Mouse (Mus musculus) MEL (cell line): Measurements from ENCODE around the gene Ssh1. TPM values are rescaled to one million over a fixed set of nuclear protein-coding genes. Genes with fewer than 3 reads are reported as not detected.

Experiments used
- DNase-seq: peaks from one replicate; pipeline ENCODE4 v3.0.0; 2011; ENCODE audit warnings: low read depth, low spot score
- H3K27ac ChIP-seq: 2 replicates; pipeline ENCODE4 v1.5.1; 2012; ENCODE audit warnings: low read depth, mild to moderate bottlenecking, control low read depth, low read length, moderate library complexity; ENCODE audit not compliant: control insufficient read depth
- H3K27me3 ChIP-seq, 2 experiments: fragments of 150-350 bp in 1 of 2; sonication (generic) in 1 of 2; 2 replicates each; pipeline ENCODE4 v1.6.1; 2012; ENCODE audit warnings: low read length in 2 of 2, mild to moderate bottlenecking in 2 of 2, improper control_type of control experiment in 1 of 2, moderate library complexity in 1 of 2; ENCODE audit not compliant: insufficient read depth in 2 of 2, control insufficient read depth in 1 of 2
- H3K36me3 ChIP-seq, 2 experiments: 2 replicates each; pipeline ENCODE4 v1.6.1; 2012 to 2014; ENCODE audit warnings: low read length in 2 of 2, improper control_type of control experiment in 1 of 2, inconsistent platforms in 1 of 2, mild to moderate bottlenecking in 1 of 2; ENCODE audit not compliant: insufficient read depth in 2 of 2, control insufficient read depth in 1 of 2
- H3K4me1 ChIP-seq, 2 experiments: fragments of 150-350 bp in 1 of 2; sonication (generic) in 1 of 2; 2 replicates each; pipeline ENCODE4 v1.6.1; 2012; ENCODE audit warnings: low read length in 2 of 2, improper control_type of control experiment in 1 of 2, mild to moderate bottlenecking in 1 of 2; ENCODE audit not compliant: insufficient read depth in 2 of 2, control insufficient read depth in 1 of 2
- H3K4me3 ChIP-seq, 2 experiments: fragments of 150-350 bp in 1 of 2; sonication (generic) in 1 of 2; 2 replicates each; pipeline ENCODE4 v1.5.1; 2012; ENCODE audit warnings: low read depth in 2 of 2, low read length in 2 of 2, mild to moderate bottlenecking in 2 of 2, moderate library complexity in 2 of 2, control low read depth in 1 of 2, improper control_type of control experiment in 1 of 2; ENCODE audit not compliant: control insufficient read depth in 1 of 2, insufficient read depth in 1 of 2
- H3K79me2 ChIP-seq: 2 replicates; pipeline ENCODE4 v1.6.1; 2012; ENCODE audit warnings: mild to moderate bottlenecking, low read length, moderate library complexity; ENCODE audit not compliant: control insufficient read depth, poor library complexity, insufficient read depth
- H3K9ac ChIP-seq: 2 replicates; pipeline ENCODE4 v1.6.1; 2012; ENCODE audit warnings: low read depth, mild to moderate bottlenecking, control low read depth, low read length, moderate library complexity; ENCODE audit not compliant: control insufficient read depth, poor library complexity, severe bottlenecking
- H3K9me3 ChIP-seq: fragments of 150-350 bp; sonication (generic); replicated peaks from 2 replicates; pipeline ENCODE4 v1.6.1; 2012; ENCODE audit warnings: mild to moderate bottlenecking, low read length, improper control_type of control experiment, moderate library complexity; ENCODE audit not compliant: insufficient read depth
- BHLHE40 ChIP-seq: IDR thresholded peaks from 2 replicates; pipeline ENCODE4 v1.6.1; 2012; ENCODE audit warnings: low read depth, mild to moderate bottlenecking, inconsistent platforms, low read length, improper control_type of control experiment, borderline replicate concordance
- CHD2 ChIP-seq: IDR thresholded peaks from 2 replicates; pipeline ENCODE4 v1.6.1; 2011; ENCODE audit warnings: low read length, improper control_type of control experiment
- ETS1 ChIP-seq: IDR thresholded peaks from 2 replicates; pipeline ENCODE4 v1.6.1; 2012; ENCODE audit warnings: low read depth, mild to moderate bottlenecking, inconsistent platforms, low read length, improper control_type of control experiment, moderate library complexity
- GATA1 ChIP-seq: IDR thresholded peaks from 2 replicates; pipeline ENCODE4 v1.6.1; 2011; ENCODE audit warnings: low read depth, low read length, improper control_type of control experiment
- HCFC1 ChIP-seq: IDR thresholded peaks from 2 replicates; pipeline ENCODE4 v1.6.1; 2012; ENCODE audit warnings: low read depth, mild to moderate bottlenecking, inconsistent platforms, low read length, improper control_type of control experiment, moderate library complexity
- JUND ChIP-seq: IDR thresholded peaks from 2 replicates; pipeline ENCODE4 v1.6.1; 2011; ENCODE audit warnings: low read depth, mild to moderate bottlenecking, improper control_type of control experiment, low read length
- KAT2A ChIP-seq: conservative IDR thresholded peaks from 2 replicates; pipeline ENCODE4 v1.6.1; 2012; ENCODE audit warnings: low read depth, low read length, improper control_type of control experiment, inconsistent platforms
- MAX ChIP-seq: IDR thresholded peaks from 2 replicates; pipeline ENCODE4 v1.6.1; 2011; ENCODE audit warnings: low read length, improper control_type of control experiment
- MAZ ChIP-seq: IDR thresholded peaks from 2 replicates; pipeline ENCODE4 v1.6.1; 2012; ENCODE audit warnings: low read depth, mild to moderate bottlenecking, inconsistent platforms, low read length, improper control_type of control experiment
- MXI1 ChIP-seq: IDR thresholded peaks from 2 replicates; pipeline ENCODE4 v1.6.1; 2011; ENCODE audit warnings: mild to moderate bottlenecking, low read depth, low read length, improper control_type of control experiment
- MYC ChIP-seq: IDR thresholded peaks from 2 replicates; pipeline ENCODE4 v1.6.1; 2011; ENCODE audit warnings: low read depth, mild to moderate bottlenecking, low read length, improper control_type of control experiment, moderate library complexity
- NELFE ChIP-seq: IDR thresholded peaks from 2 replicates; pipeline ENCODE4 v1.6.1; 2011; ENCODE audit warnings: low read depth, low read length, improper control_type of control experiment
- NRF1 ChIP-seq: IDR thresholded peaks from 2 replicates; pipeline ENCODE4 v1.6.1; 2014; ENCODE audit warnings: low read depth, mild to moderate bottlenecking, inconsistent platforms, low read length, improper control_type of control experiment, moderate library complexity; ENCODE audit not compliant: poor library complexity, insufficient read depth, severe bottlenecking
- POLR2A ChIP-seq, 2 experiments: IDR thresholded peaks; 2 replicates each; pipeline ENCODE4 v1.6.1; 2011 to 2012; ENCODE audit warnings: low read length in 2 of 2, mild to moderate bottlenecking in 2 of 2, control low read depth in 1 of 2, improper control_type of control experiment in 1 of 2, low read depth in 1 of 2, moderate library complexity in 1 of 2; ENCODE audit not compliant: control insufficient read depth in 1 of 2, insufficient read depth in 1 of 2, poor library complexity in 1 of 2
- POLR2AphosphoS2 ChIP-seq: IDR thresholded peaks from 2 replicates; pipeline ENCODE4 v1.6.1; 2011; ENCODE audit warnings: low read length, improper control_type of control experiment
- TAL1 ChIP-seq: IDR thresholded peaks from 2 replicates; pipeline ENCODE4 v1.6.1; 2012; ENCODE audit warnings: mild to moderate bottlenecking, inconsistent platforms, low read length, moderate library complexity, mixed read lengths
- TBP ChIP-seq: IDR thresholded peaks from 2 replicates; pipeline ENCODE4 v1.8.0; 2011; ENCODE audit warnings: low read depth, low read length, improper control_type of control experiment
- UBTF ChIP-seq: IDR thresholded peaks from 2 replicates; pipeline ENCODE4 v1.6.1; 2012; ENCODE audit warnings: low read depth, mild to moderate bottlenecking, inconsistent platforms, low read length, improper control_type of control experiment, moderate library complexity, borderline replicate concordance; ENCODE audit not compliant: insufficient read depth
- USF1 ChIP-seq: IDR thresholded peaks from 2 replicates; pipeline ENCODE4 v1.6.1; 2014; ENCODE audit warnings: low read depth, mild to moderate bottlenecking, inconsistent platforms, low read length, improper control_type of control experiment, moderate library complexity
- USF2 ChIP-seq, 2 experiments: IDR thresholded peaks; 2 replicates each; pipeline ENCODE4 v1.6.1; 2011 to 2012; ENCODE audit warnings: improper control_type of control experiment in 2 of 2, low read length in 2 of 2, borderline replicate concordance in 1 of 2, inconsistent platforms in 1 of 2, low read depth in 1 of 2, mild to moderate bottlenecking in 1 of 2; ENCODE audit not compliant: insufficient read depth in 1 of 2
- ZMIZ1 ChIP-seq: IDR thresholded peaks from 2 replicates; pipeline ENCODE4 v1.6.1; 2012; ENCODE audit warnings: low read depth, mild to moderate bottlenecking, inconsistent platforms, low read length, improper control_type of control experiment, moderate library complexity
- polyA plus RNA-seq, 2 experiments: library from polyadenylated mRNA; stranded (reverse) in 1 of 2; unstranded in 1 of 2; fragments of >175 nt in 1 of 2; fragments of >200 nt in 1 of 2; gene quantifications; 2 replicates each; pipeline versions ENCODE4 v1.2.1 to v1.2.4; 2012; ENCODE audit warnings: low replicate concordance in 2 of 2, low read depth in 1 of 2; ENCODE audit not compliant: insufficient read length in 2 of 2, insufficient read depth in 1 of 2, missing spikeins in 1 of 2
- total RNA-seq: library from RNA; depleted of rRNA; stranded (reverse); fragments of 300-350 nt; gene quantifications from 2 replicates; pipeline ENCODE4 v1.2.3, GENCODE M21; 2012

The Ssh1 gene
- total and polyA plus RNA-seq, 3 experiments = 2.3 to 6.8 TPM; not detected in 1

DNA sequence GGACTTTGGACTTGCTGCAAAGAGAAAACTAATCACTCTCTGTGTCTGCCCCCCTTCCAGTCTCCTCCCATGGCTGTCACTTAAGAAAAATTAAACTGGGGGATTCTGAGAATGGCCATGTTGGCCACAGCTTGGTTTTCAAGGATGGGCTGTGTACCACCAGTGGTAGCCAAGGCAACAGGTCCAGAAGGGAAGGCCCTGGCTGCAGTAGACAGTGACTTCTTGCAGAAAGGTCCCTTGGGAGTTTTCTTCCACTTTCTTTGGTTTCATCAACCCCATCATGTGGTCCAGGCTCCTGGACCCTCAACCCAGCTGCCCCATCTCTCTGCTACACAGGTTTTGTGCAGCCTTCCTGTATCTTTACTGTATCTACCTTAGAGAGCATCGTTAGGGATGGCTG, 47.2 kb upstream of the Ssh1 start:
- no peak for DNase-seq
- Histone ChIP-seq H3K9me3 (no peaks in the 10 kb centered on the region), H3K4me3 (no peak overlapping the region), H3K4me1 (no peaks in the 10 kb centered on the region), H3K27me3 (no peaks in the 10 kb centered on the region), H3K79me2 (no peaks in the 10 kb centered on the region), H3K27ac (no peak overlapping the region), H3K9ac (no peak overlapping the region), H3K36me3 (no peaks in the 10 kb centered on the region)
- no peak for TF ChIP-seq POLR2AphosphoS2
- no peak for TF ChIP-seq ETS1
- no peak for TF ChIP-seq JUND
- TF ChIP-seq POLR2A (IDR thresholded peaks at IDR 0.05; ENCODE audit: control insufficient read depth in 1 of 2, insufficient read depth in 1 of 2, low read depth in 1 of 2, low read length in 2 of 2, poor library complexity in 1 of 2) = no peak
- TF ChIP-seq TBP = no peak
- TF ChIP-seq TAL1 = no peak
- no peak for TF ChIP-seq USF2 (IDR thresholded peaks at IDR 0.05; ENCODE audit: borderline replicate concordance in 1 of 2, insufficient read depth in 1 of 2, low read depth in 1 of 2, low read length in 2 of 2)

GRCm38 (mm10) chr5:114040508-114040907, 46.8 kb upstream of the Ssh1 start:
- no peaks in the 10 kb centered on the region for H3K36me3 ChIP-seq
- H3K27ac ChIP-seq = no peak overlapping the region
- no peak overlapping the region for H3K9ac ChIP-seq
- no peaks in the 10 kb centered on the region for H3K4me1 ChIP-seq
- no peaks in the 10 kb centered on the region for H3K27me3 ChIP-seq
- H3K9me3 ChIP-seq = no peaks in the 10 kb centered on the region
- H3K4me3 ChIP-seq = no peak overlapping the region
- TF ChIP-seq USF1 (no peak), NRF1 (no peak), MAZ (no peak), GATA1 (no peak), MAX (no peak), HCFC1 (no peak), BHLHE40 (no peak), CHD2 (no peak), ETS1 (no peak), POLR2AphosphoS2 (no peak), MXI1 (no peak), ZMIZ1 (no peak), MYC (no peak), NELFE (no peak), KAT2A (no peak), UBTF (no peak)
- DNase-seq = no peak
- no peaks in the 10 kb centered on the region for H3K79me2 ChIP-seq
